Mouse (Mus musculus) CD4-positive, CD25-positive, alpha-beta regulatory T cell, adult 2 months (primary cell): ENCODE data around the gene Duxbl1.
"Not testable (repeated sequence)": the region's sequence is repeated elsewhere in the genome, so short reads cannot be mapped to it uniquely, and the experiment has no call there.

Experiments
- DNase-seq: peaks from one replicate; pipeline ENCODE4 v3.0.0-alpha.2; 2012; ENCODE audit warnings: low read depth, low spot score

The Duxbl1 gene

GRCm38 (mm10) chr14:25978371-25979241, at the start of gene Duxbl1:
TSS of gene Duxbl1 (plus strand) at chr14:25978577.
- DNase-seq: not testable (repeated sequence)

DNA sequence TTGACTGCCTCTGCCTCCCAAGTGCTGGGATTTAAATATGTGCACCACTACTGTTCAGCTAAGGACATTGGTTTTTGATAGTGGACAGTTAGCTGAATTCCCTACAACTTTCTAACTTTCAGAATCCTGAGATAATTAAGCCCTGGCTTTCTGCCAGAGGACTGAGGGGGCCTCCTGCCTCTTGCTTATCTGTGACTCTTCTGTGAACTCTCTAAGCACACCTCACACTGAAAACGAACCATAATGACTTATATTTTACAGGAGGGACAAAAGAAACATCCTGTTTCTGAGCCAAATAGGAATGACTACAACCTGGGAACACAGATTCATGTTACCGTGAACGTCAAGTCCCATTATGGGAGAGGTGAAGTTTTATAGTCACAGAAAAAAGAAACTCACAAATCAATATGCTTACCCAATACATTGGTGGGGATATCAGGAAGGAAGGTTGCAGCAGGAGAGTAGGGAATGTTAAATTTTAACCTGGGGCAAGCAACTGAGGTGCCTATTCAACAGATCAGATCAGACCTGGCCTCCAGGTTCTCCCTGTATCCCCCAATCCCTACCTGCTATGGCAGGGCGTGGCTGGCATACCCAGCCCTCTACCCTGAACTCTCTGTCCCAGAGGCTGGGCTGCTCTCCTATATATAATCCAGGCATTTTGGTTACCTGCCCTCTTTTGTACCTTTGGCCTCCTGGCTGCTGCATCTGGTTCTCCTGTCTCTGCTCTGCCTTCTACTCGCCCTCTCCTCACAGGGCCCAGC, 41.3 kb upstream of the Duxbl1 start:
- DNase-seq: not testable (repeated sequence)

GRCm38 (mm10) chr14:25938004-25938403, 40.4 kb upstream of the Duxbl1 start, which contains the start of gene Cphx1:
TSS of gene Cphx1 (plus strand) at chr14:25938304.
- not testable (repeated sequence) for DNase-seq

DNA sequence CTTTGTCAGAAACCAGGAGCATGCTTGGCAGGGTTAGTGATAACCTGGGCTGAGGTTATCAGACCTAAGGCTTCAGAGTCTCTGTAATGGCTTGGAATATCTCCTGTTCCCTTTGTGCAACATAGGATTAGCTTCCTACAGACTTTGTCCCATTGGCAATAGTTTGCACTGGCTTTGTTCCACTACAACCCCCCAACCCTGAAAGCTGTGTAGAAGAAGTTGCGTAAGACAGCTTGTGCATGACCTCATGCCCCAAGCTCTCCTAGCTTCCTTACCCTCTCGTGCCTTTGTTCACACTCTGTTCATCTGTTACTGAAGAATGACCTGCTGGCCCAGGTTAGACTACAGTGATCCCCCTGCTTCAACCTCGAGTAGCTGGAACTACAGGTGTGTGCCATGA, 20.5 kb upstream of the Duxbl1 start:
- not testable (repeated sequence) for DNase-seq

- not testable (repeated sequence) for DNase-seq
Measured at GRCm38 (mm10) chr14:25979242-25979941, 1.0 kb downstream of the Duxbl1 start.

DNA sequence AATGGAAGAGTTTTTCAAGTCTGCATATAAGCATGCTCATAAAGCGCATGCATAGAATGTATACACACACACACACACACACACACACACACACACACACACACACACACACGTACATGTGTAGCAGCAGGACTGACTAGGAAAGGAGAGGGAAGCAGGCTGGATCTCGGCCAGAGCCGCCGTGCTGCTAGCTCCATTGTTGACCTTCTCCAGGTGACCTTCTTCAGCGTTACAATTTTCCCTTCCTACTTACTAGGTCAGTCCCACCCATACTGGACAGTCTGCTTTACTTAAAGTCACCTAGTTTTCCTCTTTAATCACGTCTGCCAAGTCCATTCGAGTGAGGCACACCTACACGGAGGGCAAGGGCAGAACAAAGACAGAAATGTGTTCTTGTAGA, 3.5 kb downstream of the Duxbl1 start:
- DNase-seq: not testable (repeated sequence)

DNA sequence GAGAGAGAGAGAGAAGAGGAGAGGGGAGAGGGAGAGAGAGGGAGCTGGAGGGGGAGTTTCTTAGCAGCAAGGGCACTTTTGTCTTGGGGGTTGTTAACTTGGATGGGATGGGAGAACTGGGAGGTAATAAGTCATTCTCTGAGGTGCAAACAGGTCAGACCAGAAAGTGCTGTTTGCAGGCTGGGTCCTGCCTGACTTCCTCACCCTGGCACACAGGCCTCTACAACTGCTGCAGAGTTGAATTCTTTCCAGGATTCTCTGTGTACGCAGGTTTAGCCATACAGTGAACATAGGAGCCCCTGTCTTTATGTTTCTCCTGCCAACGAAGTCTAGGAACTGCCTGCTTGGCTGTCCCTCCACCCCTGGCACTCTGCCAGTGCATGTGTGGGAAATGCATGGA, 29.1 kb downstream of the Duxbl1 start:
- DNase-seq: not testable (repeated sequence)

DNA sequence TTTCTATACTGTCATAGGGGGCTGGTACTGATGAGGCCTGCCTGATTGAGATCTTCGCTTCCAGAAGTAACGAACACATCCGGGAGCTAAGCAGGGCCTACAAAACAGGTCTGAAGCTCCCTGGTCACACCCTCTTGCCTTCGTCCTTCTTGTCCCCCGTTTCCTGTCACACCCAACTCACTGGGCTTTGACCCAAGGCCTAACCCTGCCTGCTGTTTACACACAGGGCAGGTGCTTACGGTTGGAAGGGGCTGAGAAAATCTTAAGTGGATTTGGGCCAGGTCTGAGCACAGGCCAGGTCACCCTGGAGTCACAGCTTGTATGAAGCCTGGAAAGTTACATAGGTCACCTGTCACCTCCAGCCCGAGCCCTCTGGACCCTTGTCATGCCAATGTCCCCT, 38.0 kb downstream of the Duxbl1 start:
- DNase-seq: not testable (repeated sequence)

DNA sequence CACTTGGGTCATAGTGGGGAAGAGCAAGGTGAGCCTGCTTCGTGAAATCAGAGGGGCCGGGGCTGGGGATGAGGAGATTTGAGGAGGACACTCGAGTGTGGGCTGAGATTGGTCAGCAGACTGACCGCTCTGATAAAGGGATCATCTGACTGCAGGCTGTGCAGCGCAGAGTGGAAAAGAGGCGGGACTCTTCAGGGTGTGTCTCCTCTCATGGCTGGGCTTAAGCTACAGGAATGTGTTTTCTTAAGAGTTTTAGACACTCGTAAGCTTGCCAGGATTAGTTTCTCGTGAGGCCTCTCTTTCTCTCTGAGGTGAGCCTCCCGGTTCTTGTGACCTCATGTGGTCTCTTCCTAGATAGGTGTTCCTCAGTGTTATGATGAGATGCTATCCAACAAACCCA, 43.2 kb downstream of the Duxbl1 start:
- DNase-seq: not testable (repeated sequence)

DNA sequence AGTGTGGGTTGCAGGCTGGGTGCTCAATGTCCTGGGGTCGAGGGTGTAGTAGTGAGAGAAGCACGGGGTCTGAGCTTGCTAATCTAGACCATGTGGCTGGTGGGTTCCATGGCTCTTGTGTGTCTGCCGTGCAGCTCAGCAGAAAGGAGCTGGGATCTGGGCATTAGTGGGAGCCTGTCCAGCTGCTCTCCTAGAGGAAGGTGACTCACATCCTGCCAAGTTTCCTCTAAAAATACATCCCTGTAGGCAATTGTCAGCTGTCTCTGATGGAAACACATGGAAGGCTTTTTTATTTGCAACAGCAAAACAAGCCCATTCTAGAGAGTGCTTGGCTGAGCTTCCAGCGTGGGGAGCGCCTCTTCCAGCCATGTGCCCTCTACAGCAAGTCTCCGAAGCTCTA, 44.5 kb downstream of the Duxbl1 start:
- DNase-seq: not testable (repeated sequence)

GRCm38 (mm10) chr14:26025653-26026052, 47.3 kb downstream of the Duxbl1 start:
- not testable (repeated sequence) for DNase-seq

GRCm38 (mm10) chr14:26034364-26034763, 56.0 kb downstream of the Duxbl1 start:
- DNase-seq: not testable (repeated sequence)

DNA sequence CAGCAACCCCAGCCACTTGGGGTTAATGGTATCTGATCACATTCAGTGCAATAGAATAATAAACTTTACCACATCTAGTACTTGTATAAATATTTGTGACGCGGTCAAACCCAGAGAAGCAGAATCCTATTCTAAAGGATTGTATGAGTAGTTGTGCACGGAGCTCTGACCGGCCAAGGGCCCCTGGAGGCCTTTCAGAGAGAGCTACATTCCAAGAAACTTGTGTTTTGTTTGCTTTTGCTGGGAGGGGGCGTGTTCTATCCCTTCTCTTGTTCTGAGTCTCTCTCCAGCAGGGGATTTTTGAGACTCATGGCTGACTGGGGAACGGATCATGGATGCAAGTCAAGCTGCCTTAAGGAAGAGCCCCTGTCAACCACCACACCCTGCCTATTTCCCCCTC, 57.1 kb downstream of the Duxbl1 start:
- DNase-seq: not testable (repeated sequence)
